Mouse (Mus musculus) lung, postnatal 0 days (tissue): ENCODE results near the gene Strn4.

Source experiments
- CTCF ChIP-seq: IDR thresholded peaks from 2 replicates; pipeline ENCODE4 v1.5.1; 2016; ENCODE audit warnings: antibody characterized with exemption, mild to moderate bottlenecking
- EP300 ChIP-seq: IDR thresholded peaks from 2 replicates; pipeline ENCODE4 v1.6.1; 2016; ENCODE audit warnings: antibody characterized with exemption, mild to moderate bottlenecking, control low read depth

DNA sequence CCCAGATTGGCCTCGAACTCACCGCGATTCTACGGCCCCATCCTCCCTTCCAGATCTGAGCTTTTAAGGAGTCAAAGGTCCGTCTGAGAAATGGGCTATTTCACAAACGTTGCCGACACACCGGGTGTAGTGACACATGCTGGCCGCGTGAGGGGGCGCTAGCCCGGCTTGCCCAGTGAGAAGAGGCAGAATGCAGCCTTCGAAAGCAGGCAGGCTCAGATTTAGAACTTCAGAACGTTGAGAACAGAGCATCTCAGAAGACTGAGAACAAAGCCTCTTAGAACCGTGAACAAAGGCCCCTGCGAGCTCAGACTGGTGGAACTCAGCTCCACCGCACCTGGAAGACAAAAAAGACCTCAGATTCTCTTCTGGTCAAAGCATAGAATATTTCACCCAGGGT lies 58.5 kb downstream of the Strn4 start:
- TF ChIP-seq CTCF: peak; percentile 97
- no peak for TF ChIP-seq EP300
